Mouse (Mus musculus) kidney, adult 11 months (tissue): ENCODE results near the gene Bcl11a.

ENCODE experiments used
- DNase-seq: peaks from one replicate; pipeline ENCODE4 v3.0.0; 2022

Bcl11a gene

DNA sequence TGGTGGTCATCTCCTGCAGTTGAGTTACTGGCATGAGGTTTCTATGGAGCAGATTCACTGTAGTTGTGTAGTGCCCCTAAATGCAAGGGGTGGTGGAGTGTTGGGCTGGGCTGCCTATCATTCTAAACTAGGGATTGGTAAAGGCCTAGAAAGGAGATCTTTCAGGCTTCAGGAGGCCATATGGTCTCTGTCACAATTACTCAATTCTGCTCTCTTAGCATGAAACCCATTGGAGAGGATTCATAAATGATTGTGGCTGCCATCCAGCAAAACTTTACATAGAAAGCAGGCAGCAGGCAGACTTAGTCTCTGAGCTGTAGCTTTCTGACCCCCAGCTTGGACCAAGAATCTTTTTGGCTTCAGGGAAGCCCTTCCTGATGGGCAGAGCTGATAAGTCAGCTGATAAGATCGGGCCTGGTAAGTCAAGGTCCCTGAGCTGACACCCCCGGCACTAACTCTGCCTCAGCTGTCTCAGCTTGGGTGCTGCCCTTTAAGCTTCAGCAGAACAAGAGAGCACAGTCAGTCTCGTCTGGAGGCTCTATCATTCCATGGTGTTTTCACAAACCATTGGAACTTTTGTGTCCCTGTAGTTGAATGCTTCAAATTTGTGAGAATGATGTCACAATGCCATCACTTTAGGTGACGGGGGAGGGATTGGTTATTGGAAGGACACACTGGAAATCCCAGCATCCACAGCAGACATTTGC lies 143.9 kb downstream of the Bcl11a start:
- no peak for DNase-seq
